Mouse (Mus musculus) lung, adult 2 months (tissue): ENCODE data around the gene Mkln1.

Experiments used
- CTCF ChIP-seq: fragments of 200-500 bp; IDR thresholded peaks from 2 replicates; pipeline ENCODE4 v1.5.1; 2011; ENCODE audit warnings: mild to moderate bottlenecking, low read length, control low read depth; ENCODE audit not compliant: insufficient read depth
- POLR2A ChIP-seq: fragments of 200-500 bp; IDR thresholded peaks from 2 replicates; pipeline ENCODE4 v1.6.1; 2011; ENCODE audit warnings: low read depth, mild to moderate bottlenecking, control low read depth, low read length, borderline replicate concordance; ENCODE audit errors: extremely low read depth

GRCm38 (mm10) chr6:31372620-31373019 lies 25.9 kb upstream of the Mkln1 start:
- TF ChIP-seq POLR2A (no peak), CTCF (no peak)
